Mouse (Mus musculus) olfactory bulb, adult 2 months (tissue): Measurements from ENCODE around the gene Lgals1.

Source experiments
- CTCF ChIP-seq: fragments of 200-500 bp; IDR thresholded peaks from 2 replicates; pipeline ENCODE4 v1.5.1; 2012; ENCODE audit warnings: low read depth, mild to moderate bottlenecking, low read length, moderate library complexity; ENCODE audit not compliant: insufficient read depth
- POLR2A ChIP-seq: fragments of 200-500 bp; IDR thresholded peaks from 2 replicates; pipeline ENCODE4 v1.6.1; 2012; ENCODE audit warnings: mild to moderate bottlenecking, low read depth, low read length, moderate library complexity; ENCODE audit not compliant: insufficient read depth

DNA sequence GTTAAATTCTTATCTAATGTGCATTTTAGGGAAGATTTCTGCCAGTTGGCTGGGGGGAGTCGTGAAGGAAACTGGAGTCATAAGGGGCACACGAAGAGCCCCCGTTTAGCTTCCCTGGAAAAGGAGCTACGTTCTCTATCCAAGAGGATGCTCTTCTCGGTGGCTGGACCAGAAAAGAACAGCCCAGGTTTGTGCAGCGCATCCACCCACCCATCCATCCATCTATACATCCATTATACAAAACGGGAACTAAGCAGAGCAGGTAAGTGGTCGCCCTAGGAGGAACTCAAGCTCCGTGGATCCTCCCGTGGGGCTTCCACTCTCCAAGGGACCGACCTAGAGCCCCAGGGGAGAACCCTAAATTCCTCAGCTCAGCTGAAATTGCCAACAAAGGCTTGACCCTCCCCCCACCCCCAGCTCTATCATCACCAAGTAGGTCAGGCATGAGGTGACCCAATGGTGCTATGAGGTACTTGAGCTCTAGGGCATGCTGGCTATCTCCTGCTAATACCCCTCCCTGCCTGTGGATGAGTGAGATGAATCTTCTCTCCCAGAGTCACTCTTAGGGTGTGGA lies 21.7 kb downstream of the Lgals1 start:
- TF ChIP-seq CTCF (no peak), POLR2A (no peak)
